Mouse (Mus musculus): ENCODE measurements around the gene Slc10a1.

- no peak for TF ChIP-seq CTCF (IDR thresholded peaks at IDR 0.05; ENCODE audit: borderline replicate concordance, extremely low read depth, insufficient read depth, insufficient read length)
- TF ChIP-seq POLR2A (IDR thresholded peaks at IDR 0.05; ENCODE audit: borderline replicate concordance, extremely low read depth, insufficient read depth, insufficient read length, poor library complexity, severe bottlenecking) = no peak
Measured at GRCm38 (mm10) chr12:80967918-80968317, 587 bp downstream of the Slc10a1 start.

Measured in brain, embryonic 14.5 days (tissue).